In genomic region chr1:83653661-83654060, GRCm38 (mm10) we compare ENCODE assay signal across 5 mouse cellular contexts.
"Had no signal": no experiment of that assay in that cellular context is flagged by ENCODE, and none has a peak within 500 bp of the region (broad histone marks: within the 10 kb centered on the region; RNA-seq: fewer than 3 reads in every experiment).

No protein-coding gene starts in this region.

- DNase-seq: kidney, adult 11 months; kidney, adult 9 months; kidney, postnatal 36 days; lung, adult 18-20 months; thymus, postnatal 36 days had no signal
